ENCODE assay signal across 21 mouse cellular contexts in genomic region chr14:115869127-115869526, GRCm38 (mm10).
A peak's percentile ranks its signal among the peaks of the same experiment; 100 is the strongest.
DNase-seq lines count a peak whose midpoint lies in the region; ATAC-seq and TF ChIP-seq lines count a peak whose summit lies in the region.
"Had no signal": no experiment of that assay in that cellular context is flagged by ENCODE, and none has a peak within 500 bp of the region (broad histone marks: within the 10 kb centered on the region; RNA-seq: fewer than 3 reads in every experiment).

No protein-coding gene starts in this region.

- no peaks in the 10 kb centered on the region for H3K36me3 ChIP-seq in kidney, adult 2 months (ENCODE audit: control insufficient read depth, insufficient read depth, low read length)
- no peaks in the 10 kb centered on the region for H3K36me3 ChIP-seq in kidney, embryonic 14.5 days (ENCODE audit: control insufficient read depth, insufficient read depth, low read length)
- no peaks in the 10 kb centered on the region for H3K36me3 ChIP-seq in forebrain, embryonic 14.5 days (ENCODE audit: control insufficient read depth, insufficient read depth, low read length)
- H3K36me3 ChIP-seq: embryonic facial prominence, embryonic 15.5 days; forebrain, embryonic 10.5 days; forebrain, embryonic 15.5 days; heart, embryonic 12.5 days; hindbrain, embryonic 12.5 days had no signal

- no peak overlapping the region for H3K4me2 ChIP-seq in kidney, embryonic 14.5 days (replicated peaks; ENCODE audit: low read depth, low read length)
- H3K4me2 ChIP-seq in forebrain, embryonic 14.5 days (ENCODE audit: low read length) = no peak overlapping the region
- H3K4me2 ChIP-seq: embryonic facial prominence, embryonic 15.5 days; forebrain, embryonic 15.5 days; heart, embryonic 12.5 days; hindbrain, embryonic 12.5 days had no signal

- H3K4me3 ChIP-seq in kidney, adult 2 months (ENCODE audit: insufficient read depth, low read depth, low read length) = no peak overlapping the region
- H3K4me3 ChIP-seq in kidney, embryonic 14.5 days (ENCODE audit: low read length) = no peak overlapping the region
- no peak overlapping the region for H3K4me3 ChIP-seq in forebrain, embryonic 14.5 days (ENCODE audit: low read depth, low read length)
- H3K4me3 ChIP-seq: embryonic facial prominence, embryonic 15.5 days; erythroblast, embryonic 14.5 days; forebrain, embryonic 10.5 days; forebrain, embryonic 15.5 days; heart, embryonic 12.5 days; hindbrain, embryonic 12.5 days had no signal

- ATAC-seq in kidney, embryonic 14.5 days (ENCODE audit: low FRiP score, low TSS enrichment) = peak; percentile 55; the same call in 1 of the 2 replicates
- no peak for ATAC-seq in forebrain, embryonic 14.5 days
- ATAC-seq: forebrain, embryonic 15.5 days; hindbrain, embryonic 16.5 days; inflammation-experienced regulatory T-cells, adult 6 months had no signal

- TF ChIP-seq POLR2A in kidney, adult 2 months (IDR thresholded peaks at IDR 0.05; ENCODE audit: low read depth, low read length) = no peak

- WGBS in kidney, adult 2 months = 43% methylated on average over 3 of the region's 3 CpGs
- WGBS in kidney, embryonic 14.5 days = 76% methylated on average over 3 of the region's 3 CpGs
- WGBS in forebrain, embryonic 14.5 days = 78% methylated on average over 3 of the region's 3 CpGs

- H3K9me3 ChIP-seq in kidney, embryonic 14.5 days (ENCODE audit: control insufficient read depth, low read length) = no peaks in the 10 kb centered on the region
- no peaks in the 10 kb centered on the region for H3K9me3 ChIP-seq in forebrain, embryonic 14.5 days (replicated peaks; ENCODE audit: control insufficient read depth, low read length)
- H3K9me3 ChIP-seq: embryonic facial prominence, embryonic 15.5 days; forebrain, embryonic 10.5 days; forebrain, embryonic 15.5 days; heart, embryonic 12.5 days; hindbrain, embryonic 12.5 days had no signal

- TF ChIP-seq CTCF in kidney, adult 2 months (conservative IDR thresholded peaks at IDR 0.05; ENCODE audit: insufficient read depth, insufficient read length, low read depth, low read length) = no peak

- peaks cover 13% of the 10 kb centered on the region; the same call in 1 of the 2 replicates for H3K4me1 ChIP-seq in kidney, adult 2 months (ENCODE audit: control insufficient read depth, insufficient read depth, low read length)
- H3K4me1 ChIP-seq in kidney, embryonic 14.5 days (ENCODE audit: control insufficient read depth, insufficient read depth, low read length) = peaks cover 5% of the 10 kb centered on the region; the same call in 1 of the 2 replicates
- H3K4me1 ChIP-seq in forebrain, embryonic 14.5 days (ENCODE audit: control insufficient read depth, insufficient read depth, low read length) = no peaks in the 10 kb centered on the region
- H3K4me1 ChIP-seq: embryonic facial prominence, embryonic 15.5 days; forebrain, embryonic 10.5 days; forebrain, embryonic 15.5 days; heart, embryonic 12.5 days; hindbrain, embryonic 12.5 days had no signal

- H3K27ac ChIP-seq in kidney, adult 2 months (ENCODE audit: insufficient read depth, low read depth, low read length) = peak overlapping the region; percentile 92
- H3K27ac ChIP-seq in kidney, embryonic 14.5 days (ENCODE audit: low read depth, low read length) = no peak overlapping the region
- H3K27ac ChIP-seq in forebrain, embryonic 14.5 days (ENCODE audit: low read depth, low read length) = no peak overlapping the region
- H3K27ac ChIP-seq: embryonic facial prominence, embryonic 15.5 days; forebrain, embryonic 10.5 days; forebrain, embryonic 15.5 days; hindbrain, embryonic 12.5 days had no signal

- H3K27me3 ChIP-seq in kidney, adult 2 months (replicated peaks; ENCODE audit: control insufficient read depth, insufficient read depth, low read length) = no peaks in the 10 kb centered on the region
- no peaks in the 10 kb centered on the region for H3K27me3 ChIP-seq in kidney, embryonic 14.5 days (ENCODE audit: control insufficient read depth, insufficient read depth, low read length)
- no peaks in the 10 kb centered on the region for H3K27me3 ChIP-seq in forebrain, embryonic 14.5 days (replicated peaks; ENCODE audit: control insufficient read depth, insufficient read depth, low read length)
- H3K27me3 ChIP-seq: embryonic facial prominence, embryonic 15.5 days; forebrain, embryonic 15.5 days; heart, embryonic 12.5 days; hindbrain, embryonic 12.5 days had no signal

- H3K9ac ChIP-seq in kidney, embryonic 14.5 days (ENCODE audit: low read depth, low read length) = no peak overlapping the region
- no peak overlapping the region for H3K9ac ChIP-seq in forebrain, embryonic 14.5 days (ENCODE audit: low read length)
- H3K9ac ChIP-seq: embryonic facial prominence, embryonic 15.5 days; forebrain, embryonic 15.5 days; heart, embryonic 12.5 days; hindbrain, embryonic 12.5 days had no signal

- peak; percentile 87 for DNase-seq in kidney, adult 2 months
- DNase-seq in kidney, postnatal 14 days = peak; percentile 24
- no peak for DNase-seq in right cerebral cortex, postnatal 25 days
- no peak for DNase-seq in cerebellum, postnatal 14 days
- DNase-seq in forebrain, embryonic 14.5 days (ENCODE audit: low spot score) = no peak
- DNase-seq in spleen, postnatal 10 days (ENCODE audit: low spot score in 2 of 2) = no peak
- DNase-seq: adrenal gland, postnatal 10 days; cerebellum, adult 11 months; cerebellum, adult 8-10 months; cerebellum, postnatal 25 days; gastrocnemius, postnatal 36 days; heart, postnatal 36 days had no signal

Comparison
In these comparisons a context has a peak if more than half of its experiments do, and no peak if none do; other contexts are left out.
1. DNase-seq: peak in kidney, adult 2 months (single experiment) and kidney, postnatal 14 days (single experiment); none in right cerebral cortex, postnatal 25 days (single experiment), cerebellum, postnatal 14 days (0 of 2), forebrain, embryonic 14.5 days (single experiment) and spleen, postnatal 10 days (0 of 2).